Mouse (Mus musculus) megakaryocyte, embryonic 14.5 days (primary cell): ENCODE data around the gene Prune2. TPM values are rescaled to one million over a fixed set of nuclear protein-coding genes. Genes with fewer than 3 reads are reported as not detected.
A peak's percentile ranks its signal among the peaks of the same experiment; 100 is the strongest.

Source experiments
- H3K27me3 ChIP-seq: replicated peaks from 2 replicates; pipeline ENCODE3; 2012; ENCODE audit warnings: inconsistent platforms
- H3K36me3 ChIP-seq: replicated peaks from 2 replicates; pipeline ENCODE3; 2012; ENCODE audit warnings: low read length, inconsistent platforms, mixed read lengths
- H3K4me1 ChIP-seq: 2 replicates; pipeline ENCODE4 v1.6.1; 2012; ENCODE audit warnings: inconsistent platforms
- H3K4me3 ChIP-seq: replicated peaks from 2 replicates; pipeline ENCODE3; 2012; ENCODE audit warnings: moderate library complexity, mild to moderate bottlenecking, inconsistent platforms
- H3K9me3 ChIP-seq: 2 replicates; pipeline ENCODE4 v1.6.1; 2012; ENCODE audit warnings: inconsistent platforms
- FLI1 ChIP-seq: IDR thresholded peaks from 2 replicates; pipeline ENCODE4 v1.6.1; 2012; ENCODE audit warnings: low read length, inconsistent platforms, mixed read lengths
- GATA1 ChIP-seq: IDR thresholded peaks from 3 replicates; pipeline ENCODE4 v1.6.1; 2012; ENCODE audit warnings: mixed read lengths, low read length, inconsistent platforms, borderline replicate concordance
- polyA plus RNA-seq: library from polyadenylated mRNA; stranded (reverse); fragments of >175 nt; gene quantifications from 2 replicates; pipeline ENCODE4 v1.2.3, GENCODE M21; 2012; ENCODE audit warnings: low replicate concordance; ENCODE audit not compliant: insufficient read depth

Prune2 gene
- polyA plus RNA-seq, 1 experiment: 1.2 TPM

DNA sequence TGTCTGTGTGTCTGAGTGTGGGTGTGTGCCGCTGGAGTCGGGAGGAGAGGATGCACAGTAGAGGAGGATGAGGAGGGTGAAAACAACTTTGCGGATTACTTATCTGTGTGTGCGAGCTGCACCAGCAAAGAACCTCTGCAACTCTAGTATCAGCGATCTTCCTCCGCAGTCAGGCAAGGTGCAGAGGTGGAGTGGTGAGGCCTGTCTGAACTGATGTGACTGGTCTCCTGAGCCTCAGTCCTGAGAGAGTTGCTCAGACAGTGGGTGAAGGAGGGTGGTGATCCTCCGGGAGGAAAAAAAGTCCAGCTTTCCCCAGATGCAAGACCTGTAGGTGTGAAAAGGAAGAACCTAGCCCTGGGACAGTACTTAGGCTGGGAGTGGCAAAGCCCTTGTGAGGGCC, 401 bp downstream of the Prune2 start:
- TF ChIP-seq GATA1 (no peak), FLI1 (no peak)
- Histone ChIP-seq H3K4me1 (peaks cover 54% of the 10 kb centered on the region), H3K27me3 (peaks cover 60% of the 10 kb centered on the region), H3K9me3 (no peaks in the 10 kb centered on the region), H3K4me3 (peak overlapping the region; percentile 92), H3K36me3 (no peaks in the 10 kb centered on the region)

DNA sequence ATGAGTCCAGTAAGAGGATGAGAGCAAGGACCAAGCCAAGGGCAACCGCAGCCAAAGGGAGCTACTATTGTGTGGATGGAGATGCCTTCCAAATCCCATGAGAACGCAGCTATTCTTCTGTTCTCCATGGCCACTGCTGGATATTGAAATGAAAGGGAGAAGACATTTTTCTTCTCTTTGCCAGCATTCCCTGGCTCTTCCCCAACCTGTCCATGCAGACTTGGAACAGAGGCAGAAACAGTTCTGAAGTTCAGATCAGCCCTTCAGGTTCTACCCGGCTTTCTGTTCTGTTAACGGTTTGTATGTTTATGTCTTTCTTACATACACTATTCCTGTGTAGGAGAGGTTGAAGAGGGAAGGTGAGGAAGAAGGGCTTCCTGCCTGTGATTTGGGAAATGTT, 3.1 kb downstream of the Prune2 start:
- Histone ChIP-seq H3K36me3 (peaks cover 11% of the 10 kb centered on the region), H3K4me3 (no peak overlapping the region), H3K4me1 (peaks cover 64% of the 10 kb centered on the region), H3K9me3 (peaks cover 6% of the 10 kb centered on the region), H3K27me3 (peaks cover 50% of the 10 kb centered on the region)
- TF ChIP-seq FLI1: no peak
- no peak for TF ChIP-seq GATA1

DNA sequence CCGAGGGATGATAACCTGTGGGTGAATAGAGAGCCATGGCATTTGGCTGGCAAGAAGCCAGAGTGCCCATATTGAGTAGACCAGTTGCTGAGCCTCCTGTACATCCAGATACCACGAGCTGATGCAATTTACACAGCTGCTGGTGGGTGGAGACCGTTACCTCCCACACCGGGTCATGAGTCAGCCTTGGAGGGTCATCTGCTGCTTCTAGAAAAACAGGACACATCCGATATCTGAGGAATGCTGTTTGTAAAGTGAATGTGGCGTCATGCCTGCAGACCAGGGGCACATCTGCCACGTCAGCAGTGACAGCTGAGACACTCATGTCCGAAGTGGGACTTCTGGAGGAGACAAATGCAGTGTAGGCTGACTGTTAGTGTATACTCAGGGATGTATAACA, 3.6 kb downstream of the Prune2 start:
- Histone ChIP-seq H3K27me3 (peaks cover 53% of the 10 kb centered on the region), H3K4me1 (peaks cover 64% of the 10 kb centered on the region), H3K4me3 (peak overlapping the region; percentile 65), H3K9me3 (peaks cover 11% of the 10 kb centered on the region), H3K36me3 (peaks cover 16% of the 10 kb centered on the region)
- TF ChIP-seq GATA1 (no peak), FLI1 (no peak)

DNA sequence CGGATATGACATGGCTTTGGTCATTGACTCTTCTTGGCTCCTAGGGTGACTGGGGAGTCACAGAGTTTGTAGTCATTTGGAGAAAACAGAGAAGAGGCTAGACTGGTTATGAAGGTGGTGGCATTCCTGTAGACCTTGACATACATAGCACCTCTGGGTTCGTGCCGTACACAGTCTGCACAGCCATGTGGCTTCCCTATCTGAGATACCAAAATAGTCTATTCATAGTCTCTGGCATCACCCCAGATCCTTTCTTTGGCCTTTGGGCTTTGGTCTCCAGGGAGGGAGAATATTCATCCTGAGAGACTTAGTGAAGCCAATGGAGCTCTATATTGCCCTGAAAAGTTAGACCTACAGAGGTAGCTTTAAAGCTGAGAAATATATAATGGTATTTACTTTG, 5.1 kb downstream of the Prune2 start:
- H3K36me3 ChIP-seq: peaks cover 24% of the 10 kb centered on the region
- peaks cover 54% of the 10 kb centered on the region for H3K4me1 ChIP-seq
- TF ChIP-seq GATA1 (no peak), FLI1 (no peak)
- H3K4me3 ChIP-seq: no peak overlapping the region
- peaks cover 16% of the 10 kb centered on the region for H3K9me3 ChIP-seq
- H3K27me3 ChIP-seq: peaks cover 40% of the 10 kb centered on the region

DNA sequence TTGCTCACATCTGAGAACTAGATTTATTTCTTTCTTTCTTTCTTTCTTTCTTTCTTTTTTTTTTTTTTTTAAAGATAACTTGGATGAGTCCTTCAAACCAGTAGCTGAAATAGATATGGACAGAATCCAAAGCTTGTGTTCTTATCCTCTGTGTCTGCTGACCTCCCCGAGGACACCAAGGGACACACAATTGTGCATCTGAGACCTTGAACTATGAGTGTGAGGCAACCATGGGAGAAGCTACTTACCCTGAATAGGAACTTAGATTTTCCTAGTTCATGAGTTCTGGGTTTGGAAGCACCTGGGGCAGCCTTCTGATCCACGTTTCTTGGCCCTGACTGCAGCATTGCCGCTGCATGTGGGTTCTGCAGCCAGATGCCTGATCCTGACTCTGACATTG, 7.3 kb downstream of the Prune2 start:
- Histone ChIP-seq H3K36me3 (peaks cover 29% of the 10 kb centered on the region), H3K4me1 (peaks cover 49% of the 10 kb centered on the region), H3K27me3 (peaks cover 28% of the 10 kb centered on the region), H3K4me3 (no peak overlapping the region), H3K9me3 (peaks cover 16% of the 10 kb centered on the region)
- no peak for TF ChIP-seq GATA1
- no peak for TF ChIP-seq FLI1

DNA sequence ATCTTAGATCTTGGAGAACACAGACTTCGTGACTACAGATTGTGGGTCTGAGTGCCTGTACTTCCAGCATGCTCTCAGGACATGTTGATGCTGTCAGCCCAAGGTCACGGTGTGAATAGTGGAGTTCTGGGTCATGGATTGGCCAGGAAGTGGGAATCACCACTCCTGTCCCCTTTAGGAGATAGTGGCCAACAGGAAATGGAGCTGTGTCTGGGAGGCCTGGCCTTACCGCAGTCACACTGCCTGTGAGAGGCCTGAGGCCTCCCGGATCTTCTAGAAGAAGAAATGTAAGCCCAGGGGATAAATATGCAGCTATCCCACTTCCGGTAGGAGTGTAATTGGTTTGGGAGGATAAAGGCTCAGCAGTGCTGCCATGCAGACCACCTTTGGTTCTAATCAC, 12.8 kb downstream of the Prune2 start:
- peak overlapping the region; percentile 6 for H3K4me3 ChIP-seq
- TF ChIP-seq FLI1: peak; percentile 53; the same call in 1 of the 2 replicates
- TF ChIP-seq GATA1: no peak
- H3K36me3 ChIP-seq: peaks cover 21% of the 10 kb centered on the region
- peaks cover 11% of the 10 kb centered on the region for H3K9me3 ChIP-seq
- peaks cover 5% of the 10 kb centered on the region for H3K27me3 ChIP-seq
- peaks cover 42% of the 10 kb centered on the region for H3K4me1 ChIP-seq

DNA sequence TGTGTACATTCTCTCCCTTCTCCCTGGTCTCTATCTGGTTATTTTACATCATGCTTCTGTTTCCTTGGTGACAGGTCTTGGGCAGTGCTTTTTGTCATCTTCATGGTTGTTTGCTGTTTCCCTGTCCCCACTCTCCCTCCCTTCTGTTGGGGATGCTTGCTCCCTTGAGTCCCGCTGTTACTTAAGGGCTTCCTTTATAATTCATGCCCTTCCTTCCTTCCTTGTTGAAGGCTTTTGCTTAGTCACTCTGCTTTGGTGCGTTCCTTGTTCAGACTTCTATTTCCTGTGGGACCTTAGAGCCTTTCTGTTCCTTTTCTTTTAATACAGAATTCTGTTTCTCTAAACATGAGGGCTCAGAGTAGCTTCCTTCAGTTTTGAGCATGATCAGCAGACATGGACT, 14.7 kb downstream of the Prune2 start:
- no peak for TF ChIP-seq GATA1
- H3K4me1 ChIP-seq: peaks cover 51% of the 10 kb centered on the region
- no peaks in the 10 kb centered on the region for H3K9me3 ChIP-seq
- peak overlapping the region; percentile 62 for H3K4me3 ChIP-seq
- peaks cover 7% of the 10 kb centered on the region for H3K36me3 ChIP-seq
- H3K27me3 ChIP-seq: peaks cover under 1% of the 10 kb centered on the region

DNA sequence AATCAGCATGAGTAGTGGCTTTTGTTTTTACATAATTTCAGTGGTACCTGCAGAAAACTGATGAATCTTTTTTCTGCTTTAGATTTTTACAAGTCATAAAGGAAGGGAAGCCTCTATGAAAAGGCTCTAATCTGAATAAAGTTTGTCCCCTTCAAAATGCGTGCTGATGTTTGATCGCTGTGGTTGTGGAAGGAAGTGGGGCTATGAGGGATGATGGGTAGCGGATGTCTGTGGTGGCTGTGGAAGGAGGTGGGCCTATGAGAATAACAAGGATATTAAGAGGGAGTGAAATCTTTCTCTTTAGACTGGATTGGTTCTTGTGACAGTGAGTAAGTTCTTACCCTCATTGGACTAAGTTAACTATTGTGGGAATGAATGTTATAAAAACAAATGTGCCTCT, 23.0 kb downstream of the Prune2 start:
- TF ChIP-seq FLI1 (no peak), GATA1 (no peak)
- Histone ChIP-seq H3K4me3 (no peak overlapping the region), H3K27me3 (no peaks in the 10 kb centered on the region), H3K36me3 (no peaks in the 10 kb centered on the region), H3K9me3 (no peaks in the 10 kb centered on the region), H3K4me1 (peaks cover 66% of the 10 kb centered on the region)

DNA sequence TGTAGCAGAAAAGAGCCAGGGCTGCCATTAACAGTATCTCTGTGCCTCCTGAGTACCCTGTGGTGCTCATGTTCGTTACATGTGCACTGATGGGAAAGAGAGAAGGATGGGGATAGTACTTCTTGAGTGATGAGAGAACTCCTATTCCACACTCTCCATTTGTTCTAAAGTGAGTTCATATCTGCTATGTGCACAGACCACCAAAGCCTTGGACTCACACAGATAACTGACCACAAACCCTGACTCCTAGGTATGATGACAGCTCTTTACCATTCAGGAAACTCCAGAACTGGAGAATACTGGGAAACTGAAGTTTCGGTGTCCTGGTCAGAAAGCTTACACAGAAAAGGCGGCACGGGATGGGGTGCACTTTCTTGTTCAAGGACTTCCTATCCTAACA, 25.8 kb downstream of the Prune2 start:
- no peaks in the 10 kb centered on the region for H3K36me3 ChIP-seq
- H3K4me3 ChIP-seq: peak overlapping the region; percentile 59
- H3K9me3 ChIP-seq: no peaks in the 10 kb centered on the region
- H3K27me3 ChIP-seq: no peaks in the 10 kb centered on the region
- TF ChIP-seq GATA1: peak; percentile 57; the same call in 1 of the 3 replicates
- no peak for TF ChIP-seq FLI1
- peaks cover 76% of the 10 kb centered on the region for H3K4me1 ChIP-seq

DNA sequence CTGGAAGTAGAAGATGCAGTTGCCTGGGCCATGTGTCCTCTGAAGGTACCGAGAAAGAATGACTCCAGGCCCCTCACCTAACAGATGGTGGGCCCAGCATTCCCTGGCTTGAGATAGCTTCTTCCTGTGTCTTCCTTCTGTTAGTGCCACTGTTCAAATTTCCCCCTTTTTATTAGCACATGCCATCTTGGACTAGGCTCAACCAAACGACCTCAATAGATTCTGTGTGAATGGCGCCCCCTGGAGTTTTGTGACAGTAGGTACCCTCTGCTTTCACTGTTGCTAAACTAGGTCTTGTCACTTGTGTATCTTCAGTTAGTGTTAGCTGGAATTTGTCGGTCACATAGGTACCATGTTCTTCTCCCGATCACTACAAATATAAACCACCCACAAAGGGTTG, 29.0 kb downstream of the Prune2 start:
- Histone ChIP-seq H3K4me3 (no peak overlapping the region), H3K36me3 (peaks cover 9% of the 10 kb centered on the region), H3K4me1 (peaks cover 70% of the 10 kb centered on the region), H3K9me3 (no peaks in the 10 kb centered on the region), H3K27me3 (no peaks in the 10 kb centered on the region)
- no peak for TF ChIP-seq FLI1
- no peak for TF ChIP-seq GATA1

DNA sequence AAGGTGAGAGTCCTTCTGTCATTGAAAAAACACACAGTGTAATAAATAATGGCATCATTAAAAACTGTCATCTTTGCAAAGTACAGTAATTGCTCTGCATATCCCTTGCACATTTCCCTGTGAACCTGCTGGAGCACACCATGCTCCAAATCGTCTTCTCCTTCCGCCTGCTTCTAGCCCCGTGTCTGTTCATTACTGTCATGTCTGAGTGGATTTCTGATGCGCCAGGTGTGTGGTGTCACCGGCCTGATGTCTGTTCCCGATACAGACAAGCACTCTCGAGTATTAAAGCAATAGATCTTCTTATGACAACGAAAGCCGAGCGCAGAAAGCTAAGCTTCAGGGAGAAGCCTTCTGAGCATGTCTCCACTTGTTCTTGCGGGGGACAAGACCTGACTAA, 32.1 kb downstream of the Prune2 start:
- TF ChIP-seq FLI1: no peak
- H3K9me3 ChIP-seq: no peaks in the 10 kb centered on the region
- H3K36me3 ChIP-seq: peaks cover 14% of the 10 kb centered on the region
- H3K27me3 ChIP-seq: no peaks in the 10 kb centered on the region
- H3K4me3 ChIP-seq: no peak overlapping the region
- peaks cover 57% of the 10 kb centered on the region for H3K4me1 ChIP-seq
